Mouse (Mus musculus) frontal cortex, postnatal 25 days (tissue): ENCODE results near the gene Slc7a1.
A peak's percentile ranks its signal among the peaks of the same experiment; 100 is the strongest.

ENCODE experiments used
- DNase-seq, 2 experiments: peaks; one replicate each; pipeline ENCODE4 v3.0.0; 2022; ENCODE audit warnings: low spot score in 2 of 2

The Slc7a1 gene

GRCm38 (mm10) chr5:148392831-148393230 is 6.9 kb downstream of the Slc7a1 start:
- no peak for DNase-seq

GRCm38 (mm10) chr5:148389007-148389970 is 10.4 kb downstream of the Slc7a1 start:
- DNase-seq = no peak

- no peak for DNase-seq
Measured at GRCm38 (mm10) chr5:148388251-148389006, 11.3 kb downstream of the Slc7a1 start.

- no peak for DNase-seq
Measured at GRCm38 (mm10) chr5:148387820-148388219, 11.9 kb downstream of the Slc7a1 start.

GRCm38 (mm10) chr5:148386471-148386870 is 13.2 kb downstream of the Slc7a1 start:
- DNase-seq = peak in 1 of 2 experiments; percentile 26

- DNase-seq = no peak
Measured at GRCm38 (mm10) chr5:148384501-148385055, 15.1 kb downstream of the Slc7a1 start.

- no peak for DNase-seq
Measured at GRCm38 (mm10) chr5:148383841-148384500, 15.7 kb downstream of the Slc7a1 start.

GRCm38 (mm10) chr5:148381083-148381482 is 18.6 kb downstream of the Slc7a1 start:
- no peak for DNase-seq

- DNase-seq = no peak
Measured at GRCm38 (mm10) chr5:148380246-148380504, 19.5 kb downstream of the Slc7a1 start.

- no peak for DNase-seq
Measured at GRCm38 (mm10) chr5:148379455-148380245, 20.1 kb downstream of the Slc7a1 start.

- no peak for DNase-seq
Measured at GRCm38 (mm10) chr5:148378707-148379106, 21.0 kb downstream of the Slc7a1 start.

GRCm38 (mm10) chr5:148378232-148378508 is 21.5 kb downstream of the Slc7a1 start:
- no peak for DNase-seq

- no peak for DNase-seq
Measured at GRCm38 (mm10) chr5:148377439-148378231, 22.1 kb downstream of the Slc7a1 start.

- no peak for DNase-seq
Measured at GRCm38 (mm10) chr5:148376358-148376757, 23.3 kb downstream of the Slc7a1 start.

- no peak for DNase-seq
Measured at GRCm38 (mm10) chr5:148375480-148375879, 24.2 kb downstream of the Slc7a1 start.

GRCm38 (mm10) chr5:148373092-148373685 is 26.5 kb downstream of the Slc7a1 start:
- no peak for DNase-seq

- DNase-seq = no peak
Measured at GRCm38 (mm10) chr5:148372005-148372917, 27.4 kb downstream of the Slc7a1 start.

GRCm38 (mm10) chr5:148371375-148371774 is 28.3 kb downstream of the Slc7a1 start:
- no peak for DNase-seq

- no peak for DNase-seq
Measured at GRCm38 (mm10) chr5:148370624-148371023, 29.1 kb downstream of the Slc7a1 start.
